Mouse (Mus musculus) liver, adult (tissue): ENCODE data around the gene Rubcnl.

ENCODE experiments used
- GATA4 ChIP-seq: IDR thresholded peaks from 2 replicates; pipeline ENCODE4 v1.6.1; 2014; ENCODE audit warnings: mild to moderate bottlenecking, low read length; ENCODE audit not compliant: insufficient replicate concordance

Gene Rubcnl

DNA sequence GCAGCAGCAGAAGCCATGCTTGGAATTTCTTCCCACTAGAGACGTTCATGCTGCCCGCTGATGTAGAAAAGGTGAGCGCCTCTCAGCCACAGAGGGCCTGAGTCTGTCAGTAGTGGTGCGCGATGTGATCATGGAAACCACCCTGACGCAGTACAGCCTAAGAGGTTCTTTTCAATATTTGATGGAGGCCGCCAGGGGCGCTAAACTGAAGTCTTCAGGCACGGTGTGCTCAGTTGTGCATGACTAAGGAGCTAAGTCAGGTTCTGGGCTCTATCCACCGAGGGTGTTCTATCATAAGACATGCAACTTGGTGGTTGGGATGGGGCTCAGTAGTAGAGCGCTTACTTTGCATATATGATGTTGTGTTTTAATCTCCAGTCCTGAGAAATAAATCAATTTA is 19.6 kb downstream of the Rubcnl start:
- no peak for TF ChIP-seq GATA4

DNA sequence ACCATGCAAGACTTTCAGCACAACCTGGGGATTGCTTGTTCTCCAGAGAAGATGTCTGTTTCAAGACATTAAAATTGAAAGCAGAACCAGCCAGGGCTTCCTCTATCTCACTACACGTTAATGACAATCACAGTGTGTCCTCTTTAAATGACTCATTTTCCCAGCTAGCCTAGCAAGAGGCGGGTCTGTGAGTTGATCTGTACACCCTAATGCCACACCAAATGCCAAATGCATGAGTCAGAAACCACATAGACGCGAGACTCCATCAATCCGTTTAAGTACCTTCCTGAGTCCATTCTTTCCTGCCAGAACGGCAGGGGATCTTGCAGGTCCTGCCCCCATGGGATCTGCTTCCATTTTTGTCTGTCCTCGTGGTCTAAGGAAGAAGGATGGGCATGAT is 29.4 kb downstream of the Rubcnl start:
- TF ChIP-seq GATA4: no peak

DNA sequence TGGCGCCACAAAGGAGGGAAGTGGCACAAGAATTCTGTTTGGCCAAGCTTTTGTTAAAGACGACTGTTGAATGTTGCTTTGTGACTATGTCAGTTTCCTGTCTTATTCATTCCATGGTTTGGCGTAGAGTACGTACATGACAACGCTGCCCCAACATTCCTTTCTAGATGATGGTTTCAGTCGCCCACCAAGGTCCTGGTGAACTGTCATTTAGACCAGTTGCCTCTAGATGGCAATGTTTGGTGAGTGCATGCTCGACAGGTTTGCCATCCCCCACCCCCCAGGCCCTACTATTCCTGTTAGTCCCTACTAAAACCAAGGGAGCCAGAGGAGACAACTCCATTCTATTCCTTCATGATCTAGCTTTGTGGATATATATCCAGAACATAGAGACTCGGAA is 36.6 kb downstream of the Rubcnl start:
- TF ChIP-seq GATA4: no peak

DNA sequence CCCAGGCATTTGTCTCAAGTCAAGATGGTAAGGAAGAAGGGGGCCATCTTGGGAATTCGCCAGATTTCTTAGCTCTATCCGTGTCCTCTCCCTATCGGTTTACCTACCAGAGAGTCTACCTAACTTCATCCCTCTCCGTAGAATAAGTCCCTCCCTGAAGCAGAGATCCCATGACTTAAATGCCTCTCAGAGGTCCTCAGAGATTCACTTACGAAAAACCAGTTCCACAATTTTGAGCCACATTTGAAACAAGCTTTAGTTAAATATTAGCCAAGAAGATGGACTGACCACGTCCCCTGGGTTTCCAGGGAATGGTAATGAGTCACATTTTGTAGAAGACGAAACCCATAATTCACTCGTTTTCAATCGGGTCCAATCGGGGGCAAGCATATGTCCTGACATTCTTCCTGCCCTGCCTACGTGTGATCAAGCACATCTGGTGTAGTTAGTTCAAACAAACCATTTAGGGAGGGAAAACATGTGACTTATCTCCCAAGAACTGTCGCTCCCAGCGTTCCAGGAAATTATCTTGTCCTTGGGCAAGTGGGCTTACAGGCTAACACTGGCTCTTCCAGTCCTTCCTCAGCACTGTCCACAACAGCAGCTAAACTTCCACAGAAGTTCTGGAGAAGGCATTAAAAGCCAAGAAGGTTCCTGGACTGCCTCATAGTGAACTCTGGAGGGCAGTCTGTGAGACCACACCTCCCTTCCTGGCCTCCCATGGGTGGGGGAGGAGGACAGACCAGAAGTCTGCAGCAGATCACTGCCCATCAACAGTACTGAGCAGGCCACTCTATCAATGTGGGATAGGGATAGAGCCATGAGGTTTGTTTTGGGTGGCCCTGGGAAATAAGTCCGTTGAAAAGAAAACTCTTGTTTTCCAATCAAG is 38.9 kb downstream of the Rubcnl start:
- TF ChIP-seq GATA4: no peak

GRCm38 (mm10) chr14:75056861-75057431 is 41.1 kb downstream of the Rubcnl start:
- TF ChIP-seq GATA4: no peak

GRCm38 (mm10) chr14:75060562-75060961 is 44.7 kb downstream of the Rubcnl start:
- no peak for TF ChIP-seq GATA4

- TF ChIP-seq GATA4: no peak
Measured at GRCm38 (mm10) chr14:75063936-75064335, 48.1 kb downstream of the Rubcnl start.

DNA sequence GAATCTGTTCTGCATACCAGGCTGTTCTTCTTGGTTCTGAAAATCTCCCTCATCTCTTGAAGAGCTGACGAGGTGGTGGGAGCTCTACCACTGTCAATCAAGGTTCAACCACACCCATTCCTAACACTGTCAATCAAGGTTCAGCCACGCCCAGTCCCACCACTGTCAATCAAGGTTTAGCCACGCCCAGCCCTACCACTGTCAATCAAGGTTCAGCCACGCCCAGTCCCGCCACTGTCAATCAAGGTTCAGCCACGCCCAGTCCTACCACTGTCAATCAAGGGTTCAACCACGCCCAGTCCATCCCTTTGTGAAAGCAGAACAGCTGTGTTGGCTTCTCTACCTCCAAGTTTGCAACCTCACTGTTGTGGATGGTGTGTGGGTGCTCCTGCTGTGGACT is 48.7 kb downstream of the Rubcnl start:
- no peak for TF ChIP-seq GATA4

GRCm38 (mm10) chr14:75065211-75065610 is 49.4 kb downstream of the Rubcnl start:
- TF ChIP-seq GATA4: no peak

GRCm38 (mm10) chr14:75068430-75069112 is 52.7 kb downstream of the Rubcnl start:
- no peak for TF ChIP-seq GATA4

- no peak for TF ChIP-seq GATA4
Measured at GRCm38 (mm10) chr14:75069356-75069979, 53.6 kb downstream of the Rubcnl start.

DNA sequence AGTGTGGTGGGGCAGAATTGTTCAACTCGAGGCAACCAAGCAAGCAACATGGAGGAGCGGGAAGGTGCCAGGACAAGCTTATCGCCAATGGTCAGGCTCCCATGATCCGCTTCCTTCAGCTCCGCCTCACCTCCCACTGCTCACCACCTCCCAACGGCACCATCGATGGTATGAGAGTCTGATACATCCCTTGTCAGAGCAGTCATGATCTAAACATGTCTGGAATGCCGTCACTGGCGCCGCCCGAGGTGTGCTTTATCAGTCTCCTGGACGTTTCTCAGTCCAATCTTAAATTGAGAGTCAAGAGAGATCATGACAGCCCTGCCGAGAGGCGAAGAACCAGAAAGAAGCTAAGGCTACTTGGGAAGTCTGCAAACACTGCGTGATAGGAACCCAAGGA is 55.3 kb downstream of the Rubcnl start:
- TF ChIP-seq GATA4: no peak

GRCm38 (mm10) chr14:75075299-75076180 is 59.7 kb downstream of the Rubcnl start:
- TF ChIP-seq GATA4: no peak

DNA sequence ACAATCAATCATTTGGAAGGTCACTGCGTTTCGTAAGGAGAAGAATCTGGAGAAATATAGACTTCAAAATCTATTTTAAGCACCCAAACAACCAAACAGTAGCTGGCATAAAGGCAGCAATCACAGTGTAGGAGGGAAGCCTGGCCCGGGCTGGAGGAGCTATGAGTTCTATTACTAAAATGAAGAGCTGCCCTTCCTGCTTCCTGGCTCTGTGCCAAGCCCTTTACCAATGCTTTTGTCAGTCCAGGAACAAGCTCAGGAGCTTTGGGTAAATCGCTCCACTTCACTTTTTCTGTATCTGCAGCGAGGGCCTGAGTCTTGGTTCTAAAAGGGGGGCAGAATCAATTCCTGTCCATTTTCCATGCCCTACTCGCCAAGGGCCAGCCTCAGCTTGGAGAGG is 62.1 kb downstream of the Rubcnl start:
- TF ChIP-seq GATA4: no peak
